Mouse (Mus musculus): ENCODE measurements around the gene Rps12-ps3. TPM values are rescaled to one million over a fixed set of nuclear protein-coding genes. Genes with fewer than 3 reads are reported as not detected.

Gene Rps12-ps3
- polyA plus RNA-seq, 1 experiment from 2014 or later: 4.9 TPM

GRCm38 (mm10) chr19:59337872-59338681 is 16.0 kb downstream of the Rps12-ps3 start:
- Histone ChIP-seq H3K27ac (no peak overlapping the region), H3K4me1 (peaks cover 9% of the 10 kb centered on the region), H3K4me3 (no peak overlapping the region), H3K36me3 (no peaks in the 10 kb centered on the region), H3K4me2 (replicated peaks) (no peak overlapping the region), H3K27me3 (replicated peaks) (no peaks in the 10 kb centered on the region), H3K9ac (no peak overlapping the region), H3K9me3 (no peaks in the 10 kb centered on the region)
- no peak for ATAC-seq (ENCODE audit: low FRiP score, low read depth)
- 85% methylated on average over 3 of the region's 3 CpGs for WGBS

- no peak for ATAC-seq (ENCODE audit: low FRiP score, low read depth)
- Histone ChIP-seq H3K27ac (no peak overlapping the region), H3K4me1 (peaks cover 28% of the 10 kb centered on the region), H3K36me3 (no peaks in the 10 kb centered on the region), H3K9ac (no peak overlapping the region), H3K27me3 (replicated peaks) (no peaks in the 10 kb centered on the region), H3K9me3 (no peaks in the 10 kb centered on the region), H3K4me3 (no peak overlapping the region), H3K4me2 (replicated peaks) (no peak overlapping the region)
- WGBS: 87% methylated on average over 3 of the region's 3 CpGs
These were observed 17.8 kb downstream of the Rps12-ps3 start for GRCm38 (mm10) chr19:59339908-59340307.

- H3K4me3 ChIP-seq: peak overlapping the region; percentile 21; the same call in 1 of the 2 replicates
- H3K4me1 ChIP-seq: peaks cover 35% of the 10 kb centered on the region
- H3K27me3 ChIP-seq (replicated peaks): no peaks in the 10 kb centered on the region
- no peak overlapping the region for H3K9ac ChIP-seq
- 46% methylated on average over 2 of the region's 2 CpGs for WGBS
- H3K9me3 ChIP-seq: no peaks in the 10 kb centered on the region
- no peak overlapping the region for H3K27ac ChIP-seq
- peak overlapping the region; percentile 100 for H3K4me2 ChIP-seq (replicated peaks)
- no peak for ATAC-seq (ENCODE audit: low FRiP score, low read depth)
- H3K36me3 ChIP-seq: no peaks in the 10 kb centered on the region
These were observed 20.9 kb downstream of the Rps12-ps3 start for GRCm38 (mm10) chr19:59342964-59343363.

- Histone ChIP-seq H3K9ac (peak overlapping the region; percentile 89), H3K4me2 (replicated peaks) (peak overlapping the region; percentile 100), H3K36me3 (no peaks in the 10 kb centered on the region), H3K4me3 (peak overlapping the region; percentile 89), H3K9me3 (no peaks in the 10 kb centered on the region), H3K4me1 (peaks cover 35% of the 10 kb centered on the region), H3K27me3 (replicated peaks) (no peaks in the 10 kb centered on the region), H3K27ac (no peak overlapping the region)
- 2% methylated on average over 14 of the region's 14 CpGs for WGBS
- no peak for ATAC-seq (ENCODE audit: low FRiP score, low read depth)
These were observed 22.2 kb downstream of the Rps12-ps3 start for GRCm38 (mm10) chr19:59344304-59344711.

GRCm38 (mm10) chr19:59345081-59345657 is 23.1 kb downstream of the Rps12-ps3 start:
- H3K4me3 ChIP-seq: peak overlapping the region; percentile 89
- peak overlapping the region; percentile 100 for H3K4me2 ChIP-seq (replicated peaks)
- peaks cover 35% of the 10 kb centered on the region for H3K4me1 ChIP-seq
- H3K36me3 ChIP-seq: no peaks in the 10 kb centered on the region
- H3K27ac ChIP-seq: peak overlapping the region; percentile 82
- peak overlapping the region; percentile 89 for H3K9ac ChIP-seq
- H3K27me3 ChIP-seq (replicated peaks): no peaks in the 10 kb centered on the region
- ATAC-seq (ENCODE audit: low FRiP score, low read depth): peak; percentile 67
- 1% methylated on average over 64 of the region's 70 CpGs for WGBS
- H3K9me3 ChIP-seq: no peaks in the 10 kb centered on the region

- Histone ChIP-seq H3K27me3 (replicated peaks) (no peaks in the 10 kb centered on the region), H3K27ac (peak within 1 kb of the TSS; percentile 82), H3K4me1 (peaks cover 35% of the 10 kb centered on the region), H3K36me3 (no peaks in the 10 kb centered on the region), H3K4me2 (replicated peaks) (peak within 1 kb of the TSS; percentile 100), H3K9ac (peak within 1 kb of the TSS; percentile 89), H3K9me3 (no peaks in the 10 kb centered on the region), H3K4me3 (peak within 1 kb of the TSS; percentile 89)
- WGBS: under 1% methylated on average over 83 of the region's 91 CpGs
- ATAC-seq (ENCODE audit: low FRiP score, low read depth): peak; percentile 93
These were observed 23.7 kb downstream of the Rps12-ps3 start, which contains the start of gene Pdzd8 for GRCm38 (mm10) chr19:59345658-59346283. Gene Pdzd8, minus strand, starts transcription at chr19:59345780.

- Histone ChIP-seq H3K4me1 (peaks cover 33% of the 10 kb centered on the region), H3K4me3 (peak overlapping the region; percentile 89), H3K27me3 (replicated peaks) (no peaks in the 10 kb centered on the region), H3K4me2 (replicated peaks) (peak overlapping the region; percentile 100), H3K27ac (peak overlapping the region; percentile 82), H3K36me3 (no peaks in the 10 kb centered on the region), H3K9ac (peak overlapping the region; percentile 89), H3K9me3 (no peaks in the 10 kb centered on the region)
- WGBS: under 1% methylated on average over 11 of the region's 11 CpGs
- ATAC-seq (ENCODE audit: low FRiP score, low read depth): peak; percentile 12
These were observed 24.2 kb downstream of the Rps12-ps3 start for GRCm38 (mm10) chr19:59346325-59346724.

- H3K4me3 ChIP-seq: no peak overlapping the region
- H3K9ac ChIP-seq: no peak overlapping the region
- no peaks in the 10 kb centered on the region for H3K27me3 ChIP-seq (replicated peaks)
- no peak overlapping the region for H3K4me2 ChIP-seq (replicated peaks)
- H3K9me3 ChIP-seq: no peaks in the 10 kb centered on the region
- ATAC-seq (ENCODE audit: low FRiP score, low read depth): no peak
- H3K4me1 ChIP-seq: peaks cover 12% of the 10 kb centered on the region
- no peak overlapping the region for H3K27ac ChIP-seq
- H3K36me3 ChIP-seq: no peaks in the 10 kb centered on the region
- WGBS: 88% methylated on average over 6 of the region's 6 CpGs
These were observed 27.4 kb downstream of the Rps12-ps3 start for GRCm38 (mm10) chr19:59349329-59349960.

GRCm38 (mm10) chr19:59350273-59350903 is 28.3 kb downstream of the Rps12-ps3 start:
- no peak for ATAC-seq (ENCODE audit: low FRiP score, low read depth)
- no peaks in the 10 kb centered on the region for H3K9me3 ChIP-seq
- H3K27me3 ChIP-seq (replicated peaks): no peaks in the 10 kb centered on the region
- H3K27ac ChIP-seq: no peak overlapping the region
- no peaks in the 10 kb centered on the region for H3K36me3 ChIP-seq
- H3K9ac ChIP-seq: no peak overlapping the region
- peaks cover 8% of the 10 kb centered on the region for H3K4me1 ChIP-seq
- 84% methylated on average over 7 of the region's 7 CpGs for WGBS
- no peak overlapping the region for H3K4me3 ChIP-seq
- H3K4me2 ChIP-seq (replicated peaks): no peak overlapping the region

- WGBS: 77% methylated on average over 15 of the region's 15 CpGs
These were observed 29.2 kb downstream of the Rps12-ps3 start for GRCm38 (mm10) chr19:59351151-59351889.

GRCm38 (mm10) chr19:59352760-59353159 is 30.7 kb downstream of the Rps12-ps3 start:
- H3K36me3 ChIP-seq: no peaks in the 10 kb centered on the region
- H3K27me3 ChIP-seq (replicated peaks): no peaks in the 10 kb centered on the region
- H3K9ac ChIP-seq: no peak overlapping the region
- no peaks in the 10 kb centered on the region for H3K4me1 ChIP-seq
- no peaks in the 10 kb centered on the region for H3K9me3 ChIP-seq
- no peak for ATAC-seq (ENCODE audit: low FRiP score, low read depth)
- no peak overlapping the region for H3K27ac ChIP-seq
- WGBS: 77% methylated on average over 3 of the region's 3 CpGs
- H3K4me2 ChIP-seq (replicated peaks): no peak overlapping the region
- no peak overlapping the region for H3K4me3 ChIP-seq

More at GRCm38 (mm10) chr19:59351151-59351889, 29.2 kb downstream of the Rps12-ps3 start:
- ATAC-seq (ENCODE audit: low FRiP score, low read depth): no peak
- H3K4me3 ChIP-seq: no peak overlapping the region
- no peak overlapping the region for H3K9ac ChIP-seq
- no peaks in the 10 kb centered on the region for H3K36me3 ChIP-seq
- peaks cover 5% of the 10 kb centered on the region for H3K4me1 ChIP-seq
- H3K9me3 ChIP-seq: no peaks in the 10 kb centered on the region
- no peak overlapping the region for H3K27ac ChIP-seq
- H3K4me2 ChIP-seq (replicated peaks): no peak overlapping the region
- H3K27me3 ChIP-seq (replicated peaks): no peaks in the 10 kb centered on the region
